ENCODE assay signal across 10 mouse cellular contexts in genomic region chr19:7294098-7294876, GRCm38 (mm10). TPM values are rescaled to one million over a fixed set of nuclear protein-coding genes. Genes with fewer than 3 reads are reported as not detected.
DNase-seq lines count a peak whose midpoint lies in the region; ATAC-seq and TF ChIP-seq lines count a peak whose summit lies in the region.
"Had no signal": no experiment of that assay in that cellular context is flagged by ENCODE, and none has a peak within 500 bp of the region (broad histone marks: within the 10 kb centered on the region; RNA-seq: fewer than 3 reads in every experiment).

No protein-coding gene starts in this region.

- H3K9me3 ChIP-seq in kidney, embryonic 15.5 days (replicated peaks): no peaks in the 10 kb centered on the region
- H3K9me3 ChIP-seq in G1E (replicated peaks): no peaks in the 10 kb centered on the region
- no peaks in the 10 kb centered on the region for H3K9me3 ChIP-seq in embryonic facial prominence, embryonic 15.5 days (replicated peaks)

- no peaks in the 10 kb centered on the region for H3K27me3 ChIP-seq in kidney, embryonic 15.5 days
- no peaks in the 10 kb centered on the region for H3K27me3 ChIP-seq in G1E (ENCODE audit: insufficient read depth, low read length)
- no peaks in the 10 kb centered on the region for H3K27me3 ChIP-seq in embryonic facial prominence, embryonic 15.5 days

- no peak for ATAC-seq in kidney, embryonic 15.5 days (replicated peaks; ENCODE audit: low FRiP score)
- ATAC-seq in G1E (ENCODE audit: extremely low read depth, insufficient number of reproducible peaks, low FRiP score, poor library complexity, severe bottlenecking): 0 out of 2 replicates have a peak, but pooled peaks have one; percentile 19
- ATAC-seq in embryonic facial prominence, embryonic 15.5 days (ENCODE audit: insufficient number of reproducible peaks, low FRiP score, low TSS enrichment, low read depth): no peak
- ATAC-seq in megakaryocyte, adult 5-6 weeks (ENCODE audit: poor library complexity, severe bottlenecking): peak; percentile 22; the same call in 1 of the 2 replicates

- peaks cover 56% of the 10 kb centered on the region for H3K4me1 ChIP-seq in kidney, embryonic 15.5 days
- peaks cover 80% of the 10 kb centered on the region for H3K4me1 ChIP-seq in G1E (ENCODE audit: insufficient read depth, low read depth, low read length)
- H3K4me1 ChIP-seq in embryonic facial prominence, embryonic 15.5 days: peaks cover 45% of the 10 kb centered on the region

- H3K9ac ChIP-seq in kidney, embryonic 15.5 days: 0 out of 2 replicates have a peak overlapping the region, but pooled peaks have one; percentile 0
- no peak overlapping the region for H3K9ac ChIP-seq in embryonic facial prominence, embryonic 15.5 days

- H3K27ac ChIP-seq in kidney, embryonic 15.5 days: peak overlapping the region; percentile 87
- H3K27ac ChIP-seq in embryonic facial prominence, embryonic 15.5 days (replicated peaks): peak overlapping the region; percentile 60

- H3K36me3 ChIP-seq in kidney, embryonic 15.5 days: peaks cover 26% of the 10 kb centered on the region
- H3K36me3 ChIP-seq in G1E (replicated peaks): peaks cover 75% of the 10 kb centered on the region
- H3K36me3 ChIP-seq in embryonic facial prominence, embryonic 15.5 days: peaks cover 5% of the 10 kb centered on the region; the same call in 1 of the 2 replicates

- no peak for DNase-seq in kidney, adult 18-20 months
- no peak for DNase-seq in G1E (ENCODE audit: low spot score)
- no peak for DNase-seq in urinary bladder, adult 18-20 months (ENCODE audit: low spot score in 2 of 2)
- DNase-seq in adrenal gland, adult 18-20 months (ENCODE audit: low spot score in 2 of 2): no peak
- no peak for DNase-seq in left cerebral cortex, adult 8-10 months (ENCODE audit: low spot score in 2 of 2)
- DNase-seq: gastrocnemius, postnatal 14 days; right cerebral cortex, adult 18-20 months had no signal

- no peak overlapping the region for H3K4me3 ChIP-seq in kidney, embryonic 15.5 days (replicated peaks)
- peak overlapping the region; percentile 76 for H3K4me3 ChIP-seq in G1E (ENCODE audit: low read depth, low read length)
- H3K4me3 ChIP-seq in embryonic facial prominence, embryonic 15.5 days (replicated peaks): no peak overlapping the region

- TF ChIP-seq CTCF in G1E (IDR thresholded peaks at IDR 0.05; ENCODE audit: low read depth, low read length): no peak

- WGBS in kidney, embryonic 15.5 days: 50% methylated on average over 8 of the region's 8 CpGs
- WGBS in embryonic facial prominence, embryonic 15.5 days: 67% methylated on average over 8 of the region's 8 CpGs

- peak overlapping the region; percentile 38 for H3K4me2 ChIP-seq in kidney, embryonic 15.5 days
- peak overlapping the region; percentile 27; the same call in 1 of the 2 replicates for H3K4me2 ChIP-seq in embryonic facial prominence, embryonic 15.5 days (replicated peaks)

RNA-seq across cellular contexts. Expression of gene Rcor2, which starts 27.2 kb away (rescaled TPM):
- polyA plus RNA-seq in kidney, embryonic 15.5 days (2015; fragmentation: Nextera tagmentation; extraction: Ambion mirVana): 15.9 and 16.0 TPM in 2 replicates
- total RNA-seq in G1E (2014; fragmentation: Nextera tagmentation): 20.9 and 22.2 TPM in 2 replicates
- 20.8 and 22.5 TPM in 2 replicates for total RNA-seq in G1E (2017)
- 62.2 and 74.4 TPM in 2 replicates for polyA plus RNA-seq in G1E (2012)
- polyA plus RNA-seq in embryonic facial prominence, embryonic 15.5 days (2015; fragmentation: Nextera tagmentation; extraction: Ambion mirVana): 20.3 and 22.9 TPM in 2 replicates
- total RNA-seq in megakaryocyte, adult 5-6 weeks (2015): 0.45 TPM in 1 of 2 replicates, not detected in the other
- 0.08 and 1.9 TPM in 2 replicates for total RNA-seq in megakaryocyte, adult 5-6 weeks (2017)
- 1 to 10 TPM; 1.5 to 2.5 TPM for total RNA-seq in adrenal gland, adult 18-20 months (2021)
- total RNA-seq in left cerebral cortex, adult 8-10 months (2022): 10 to 100 TPM; 15.5 to 17.6 (median 15.6) TPM

RNA-seq across cellular contexts. Expression of gene Mark2, which starts 47.4 kb away (rescaled TPM):
- 39.8 and 45.1 TPM in 2 replicates for polyA plus RNA-seq in kidney, embryonic 15.5 days (2015; fragmentation: Nextera tagmentation; extraction: Ambion mirVana)
- total RNA-seq in G1E (2014; fragmentation: Nextera tagmentation): 170 and 182 TPM in 2 replicates
- 18.4 and 22.0 TPM in 2 replicates for total RNA-seq in G1E (2017)
- polyA plus RNA-seq in G1E (2012): 297 and 319 TPM in 2 replicates
- polyA plus RNA-seq in embryonic facial prominence, embryonic 15.5 days (2015; fragmentation: Nextera tagmentation; extraction: Ambion mirVana): 54.9 and 60.2 TPM in 2 replicates
- total RNA-seq in megakaryocyte, adult 5-6 weeks (2015): 75.6 and 81.8 TPM in 2 replicates
- total RNA-seq in megakaryocyte, adult 5-6 weeks (2017): 25.9 and 27.6 TPM in 2 replicates
- 10 to 100 TPM; 63.5 to 64.0 TPM for total RNA-seq in adrenal gland, adult 18-20 months (2021)
- 100 to 1,000 TPM; 126 to 144 (median 137) TPM for total RNA-seq in left cerebral cortex, adult 8-10 months (2022)

RNA-seq across cellular contexts. Expression of gene Naa40, which starts 53.3 kb away (rescaled TPM):
- polyA plus RNA-seq in kidney, embryonic 15.5 days (2015; fragmentation: Nextera tagmentation; extraction: Ambion mirVana): 74.6 and 75.3 TPM in 2 replicates
- 67.5 and 67.7 TPM in 2 replicates for total RNA-seq in G1E (2014; fragmentation: Nextera tagmentation)
- 60.7 and 67.3 TPM in 2 replicates for total RNA-seq in G1E (2017)
- polyA plus RNA-seq in G1E (2012): 58.8 and 59.4 TPM in 2 replicates
- polyA plus RNA-seq in embryonic facial prominence, embryonic 15.5 days (2015; fragmentation: Nextera tagmentation; extraction: Ambion mirVana): 49.8 and 55.4 TPM in 2 replicates
- 31.2 and 31.9 TPM in 2 replicates for total RNA-seq in megakaryocyte, adult 5-6 weeks (2015)
- total RNA-seq in megakaryocyte, adult 5-6 weeks (2017): 31.9 and 33.2 TPM in 2 replicates
- total RNA-seq in adrenal gland, adult 18-20 months (2021): 10 to 100 TPM; 18.6 to 20.7 TPM
- total RNA-seq in left cerebral cortex, adult 8-10 months (2022): 10 to 100 TPM; 30.6 to 39.2 (median 32.3) TPM

Comparison
In these comparisons a context has a peak if more than half of its experiments do, and no peak if none do; other contexts are left out.
1. ATAC-seq: peak in G1E (single experiment) and megakaryocyte, adult 5-6 weeks (single experiment); none in kidney, embryonic 15.5 days (single experiment) and embryonic facial prominence, embryonic 15.5 days (single experiment).
2. RNA of gene Rcor2, which starts 27.2 kb away (total RNA-seq): 20.8 to 22.5 TPM in G1E and 15.5 to 17.6 TPM in left cerebral cortex, adult 8-10 months; 1.5 to 2.5 TPM in adrenal gland, adult 18-20 months and 0.08 to 1.9 TPM in megakaryocyte, adult 5-6 weeks; every median in the first group is over 4 times any median in the second.